Mouse (Mus musculus): ENCODE results near the gene Rpl37. TPM values are rescaled to one million over a fixed set of nuclear protein-coding genes. Genes with fewer than 3 reads are reported as not detected.

Gene Rpl37
- polyA plus RNA-seq, 1 experiment from 2014 or later = 410 TPM

DNA sequence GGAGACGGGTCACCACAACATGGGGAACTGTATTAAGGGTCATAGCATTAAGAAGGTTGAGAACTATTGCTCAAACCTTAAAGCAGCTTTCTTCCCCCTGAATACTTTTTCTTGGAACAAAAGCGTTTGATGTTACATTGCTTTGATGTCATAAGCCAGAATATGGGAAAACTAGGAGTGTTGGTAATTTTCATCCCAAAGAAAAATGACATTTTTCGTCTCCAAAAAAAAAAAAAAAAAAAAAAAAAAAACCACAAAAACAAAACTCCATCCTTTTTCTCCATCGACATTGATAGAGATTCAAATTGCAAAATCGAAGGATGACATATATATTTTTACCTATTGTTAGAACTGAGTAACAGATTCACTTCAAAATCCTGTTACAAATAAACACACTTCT lies 26.3 kb downstream of the Rpl37 start:
- ATAC-seq = no peak
- Histone ChIP-seq H3K4me3 (replicated peaks) (no peak overlapping the region), H3K9me3 (no peaks in the 10 kb centered on the region), H3K4me1 (replicated peaks) (peaks cover 14% of the 10 kb centered on the region), H3K9ac (replicated peaks) (no peak overlapping the region), H3K4me2 (replicated peaks) (no peak overlapping the region), H3K27me3 (no peaks in the 10 kb centered on the region), H3K27ac (no peak overlapping the region), H3K36me3 (no peaks in the 10 kb centered on the region)
- 73% methylated on average over 5 of the region's 5 CpGs for WGBS

DNA sequence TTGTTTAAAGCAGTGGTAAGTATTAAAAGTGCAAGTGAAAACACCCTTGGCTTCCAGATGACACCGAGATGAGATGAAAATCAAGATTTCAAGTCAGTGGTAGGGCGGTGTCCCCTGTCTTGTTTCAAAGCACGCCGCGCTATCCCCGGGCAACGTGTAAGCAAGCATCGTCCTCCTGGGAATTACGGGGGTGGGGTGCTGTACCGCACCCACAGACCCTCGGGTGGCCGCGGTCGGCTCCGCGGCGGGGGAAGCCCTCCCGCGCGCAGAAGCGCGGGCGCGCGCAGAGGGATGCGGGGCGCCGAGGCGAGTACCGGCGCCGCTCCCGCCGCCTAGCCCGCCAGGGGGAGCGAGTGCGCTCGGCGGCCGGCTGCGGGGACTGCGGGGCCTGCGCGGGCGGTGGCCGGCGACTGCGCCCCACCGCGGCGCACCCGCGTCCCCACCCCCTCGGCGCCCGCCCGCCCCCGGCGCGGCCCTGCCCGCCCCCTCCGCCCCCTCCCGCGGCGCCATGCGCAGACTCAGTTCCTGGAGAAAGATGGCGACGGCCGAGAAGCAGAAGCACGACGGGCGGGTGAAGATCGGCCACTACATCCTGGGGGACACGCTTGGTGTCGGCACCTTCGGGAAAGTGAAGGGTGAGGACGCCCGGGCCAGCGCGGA lies 27.0 kb downstream of the Rpl37 start, which contains the start of gene Prkaa1:
TSS of gene Prkaa1 (plus strand) at position 501 of the 660 bp plus-strand sequence.
- Histone ChIP-seq H3K4me3 (replicated peaks) (peak within 1 kb of the TSS; percentile 84), H3K27ac (peak within 1 kb of the TSS; percentile 92), H3K9ac (replicated peaks) (peak within 1 kb of the TSS; percentile 92), H3K36me3 (no peaks in the 10 kb centered on the region), H3K4me1 (replicated peaks) (peaks cover 14% of the 10 kb centered on the region), H3K4me2 (replicated peaks) (peak within 1 kb of the TSS; percentile 68), H3K27me3 (no peaks in the 10 kb centered on the region), H3K9me3 (no peaks in the 10 kb centered on the region)
- WGBS = 0% methylated on average over 65 of the region's 80 CpGs
- ATAC-seq = peak; percentile 94

DNA sequence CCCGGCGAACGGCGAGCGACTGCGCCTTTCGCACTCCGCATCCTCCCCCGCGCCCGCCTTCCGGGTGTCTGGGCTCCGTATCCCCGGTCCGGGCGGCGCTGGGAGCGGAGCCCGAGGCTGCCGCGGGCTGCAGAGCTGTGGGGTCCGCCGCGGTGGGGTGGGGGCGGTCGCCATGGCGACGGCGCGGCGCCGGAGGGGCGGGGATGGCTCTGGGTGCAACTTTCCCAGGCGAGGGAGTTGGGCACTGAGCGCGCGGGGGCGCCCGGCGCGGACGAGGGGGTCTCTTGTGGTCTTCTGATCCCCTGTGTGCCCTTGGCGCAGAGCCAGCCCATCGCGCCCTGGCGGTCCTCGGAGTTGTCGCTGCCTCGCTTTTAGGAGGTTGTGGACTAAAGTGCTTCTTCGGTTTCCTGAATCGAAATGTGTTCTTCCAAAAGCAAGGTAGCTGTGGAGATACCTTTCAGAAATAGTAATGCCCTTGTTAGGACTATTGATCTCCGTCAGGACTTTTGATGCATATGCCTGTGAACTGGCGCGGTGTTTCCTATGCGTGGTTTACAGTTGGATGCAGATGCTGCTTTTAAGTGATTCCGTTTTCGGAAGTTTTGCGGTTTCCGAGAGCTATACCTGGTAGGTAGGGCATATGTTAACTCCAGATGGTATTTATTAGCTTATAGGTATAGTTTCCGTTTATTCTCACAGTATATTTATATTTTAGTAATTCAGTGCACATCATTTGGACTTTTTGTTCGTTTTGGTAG lies 27.8 kb downstream of the Rpl37 start:
- ATAC-seq = peak; percentile 95
- H3K36me3 ChIP-seq = no peaks in the 10 kb centered on the region
- peaks cover 14% of the 10 kb centered on the region for H3K4me1 ChIP-seq (replicated peaks)
- peak overlapping the region; percentile 68 for H3K4me2 ChIP-seq (replicated peaks)
- H3K27me3 ChIP-seq = no peaks in the 10 kb centered on the region
- H3K9ac ChIP-seq (replicated peaks) = peak overlapping the region; percentile 92
- 1% methylated on average over 59 of the region's 61 CpGs for WGBS
- peak overlapping the region; percentile 92 for H3K27ac ChIP-seq
- no peaks in the 10 kb centered on the region for H3K9me3 ChIP-seq
- H3K4me3 ChIP-seq (replicated peaks) = peak overlapping the region; percentile 84

DNA sequence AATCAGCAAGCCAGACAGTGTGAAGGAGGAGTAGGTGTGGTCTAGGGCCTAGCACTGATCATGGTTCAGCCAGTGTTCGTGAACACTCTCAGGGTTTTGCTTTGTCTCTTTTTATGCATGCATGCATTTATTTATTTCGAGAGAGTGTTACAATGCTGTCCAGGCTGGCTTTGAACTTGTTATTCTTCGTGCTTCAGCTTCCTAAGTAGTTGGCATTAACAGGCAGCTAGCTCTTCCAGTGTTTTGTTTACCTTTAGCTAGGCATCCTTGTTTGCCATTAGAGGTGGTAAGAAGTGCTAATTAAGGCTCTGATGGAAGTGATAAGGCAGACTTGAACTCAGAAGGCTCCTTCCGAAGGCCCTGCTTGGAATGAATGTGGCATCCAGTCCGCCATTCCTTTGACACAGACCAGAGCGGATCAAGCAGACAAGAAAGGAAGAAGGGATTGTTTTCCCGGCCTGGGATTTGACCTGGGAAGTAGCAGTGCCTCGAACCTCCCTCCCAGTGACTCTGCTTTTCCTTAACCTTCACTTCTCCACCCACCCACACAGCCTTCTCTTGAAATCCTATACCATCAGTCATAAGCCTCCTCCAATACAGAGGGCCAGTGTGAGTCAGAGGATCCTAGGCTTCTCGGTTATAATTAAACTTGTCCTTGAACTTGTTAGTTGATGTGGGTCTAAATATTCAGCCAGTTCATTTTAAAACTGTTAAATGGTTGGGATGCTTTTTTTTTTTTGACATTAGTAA lies 28.9 kb downstream of the Rpl37 start:
- Histone ChIP-seq H3K9me3 (no peaks in the 10 kb centered on the region), H3K27me3 (no peaks in the 10 kb centered on the region), H3K4me2 (replicated peaks) (peak overlapping the region; percentile 68), H3K9ac (replicated peaks) (peak overlapping the region; percentile 11; the same call in 1 of the 2 replicates), H3K27ac (no peak overlapping the region), H3K4me3 (replicated peaks) (peak overlapping the region; percentile 84), H3K4me1 (replicated peaks) (peaks cover 14% of the 10 kb centered on the region), H3K36me3 (no peaks in the 10 kb centered on the region)
- ATAC-seq = no peak
- 42% methylated on average over 9 of the region's 9 CpGs for WGBS

DNA sequence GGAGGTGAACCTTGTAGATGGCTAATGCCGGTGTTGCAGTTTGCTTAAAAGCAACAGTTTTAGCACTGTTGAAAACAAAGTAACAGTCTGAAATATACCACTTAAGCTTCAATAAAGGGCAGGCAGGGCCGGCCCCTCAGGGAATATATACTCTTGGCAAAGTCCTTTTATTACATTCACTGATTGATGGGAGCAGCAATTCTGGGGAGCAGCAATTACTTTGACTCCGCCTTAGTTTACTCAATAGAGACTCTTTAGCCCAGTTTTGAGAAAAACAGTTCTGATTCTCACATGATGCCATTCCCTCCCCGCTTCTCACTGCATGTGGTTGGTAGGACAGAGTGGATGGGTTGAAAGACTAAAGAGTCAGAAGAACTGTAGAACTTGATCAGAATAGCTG lies 32.7 kb downstream of the Rpl37 start:
- no peak overlapping the region for H3K9ac ChIP-seq (replicated peaks)
- H3K4me3 ChIP-seq (replicated peaks) = no peak overlapping the region
- no peaks in the 10 kb centered on the region for H3K36me3 ChIP-seq
- WGBS = 88% methylated on average over 4 of the region's 4 CpGs
- H3K27me3 ChIP-seq = no peaks in the 10 kb centered on the region
- H3K4me1 ChIP-seq (replicated peaks) = peaks cover 14% of the 10 kb centered on the region
- H3K9me3 ChIP-seq = no peaks in the 10 kb centered on the region
- no peak overlapping the region for H3K27ac ChIP-seq
- no peak for ATAC-seq
- H3K4me2 ChIP-seq (replicated peaks) = no peak overlapping the region

DNA sequence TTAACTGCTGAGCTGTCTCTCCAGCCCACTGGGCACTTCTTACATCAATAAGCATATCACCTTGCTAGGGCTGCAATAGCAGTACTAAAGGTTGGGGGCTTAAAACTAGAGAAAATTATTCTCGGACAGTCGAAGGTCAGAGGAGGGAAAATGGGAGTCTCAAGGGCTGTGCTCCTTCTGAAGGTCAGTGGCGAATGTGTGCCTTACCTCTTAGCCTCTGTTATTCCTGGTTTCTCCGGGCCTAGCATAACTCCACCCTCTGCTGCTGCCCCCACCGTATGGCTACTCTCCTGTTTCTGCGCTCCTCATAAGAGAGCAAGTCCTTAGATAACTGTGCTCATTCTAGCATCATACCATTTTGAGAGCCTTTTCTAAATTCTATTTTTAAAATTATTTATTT lies 35.7 kb downstream of the Rpl37 start:
- no peak overlapping the region for H3K9ac ChIP-seq (replicated peaks)
- 95% methylated on average over 6 of the region's 6 CpGs for WGBS

DNA sequence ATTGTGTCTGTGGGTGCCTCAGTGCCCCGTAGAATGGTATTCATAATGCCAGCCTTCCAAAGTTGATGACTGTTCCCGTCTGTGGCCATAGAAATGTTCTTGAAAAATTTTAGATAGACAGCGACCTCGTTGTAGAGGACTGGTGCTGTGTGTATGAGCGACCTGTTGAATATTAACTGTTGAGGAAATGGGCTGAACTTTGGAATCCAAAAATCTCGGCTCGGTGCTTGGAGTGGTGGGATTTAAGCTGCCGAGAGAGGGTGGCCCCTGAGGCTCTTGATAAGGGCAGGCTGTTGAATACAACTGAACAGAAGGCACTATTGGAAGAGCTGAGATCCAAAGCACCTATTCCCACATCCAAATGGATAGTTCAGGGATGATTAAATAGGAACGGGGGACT lies 38.2 kb downstream of the Rpl37 start:
- H3K9ac ChIP-seq (replicated peaks) = no peak overlapping the region
- no peaks in the 10 kb centered on the region for H3K27me3 ChIP-seq
- no peaks in the 10 kb centered on the region for H3K9me3 ChIP-seq
- H3K4me2 ChIP-seq (replicated peaks) = no peak overlapping the region
- ATAC-seq = no peak
- no peaks in the 10 kb centered on the region for H3K36me3 ChIP-seq
- H3K27ac ChIP-seq = no peak overlapping the region
- no peak overlapping the region for H3K4me3 ChIP-seq (replicated peaks)
- peaks cover 10% of the 10 kb centered on the region for H3K4me1 ChIP-seq (replicated peaks)
- WGBS = 88% methylated on average over 9 of the region's 9 CpGs

More for the DNA sequence above, 35.7 kb downstream of the Rpl37 start:
- H3K4me3 ChIP-seq (replicated peaks) = no peak overlapping the region
- H3K9me3 ChIP-seq = no peaks in the 10 kb centered on the region
- ATAC-seq = no peak
- no peak overlapping the region for H3K4me2 ChIP-seq (replicated peaks)
- peaks cover 10% of the 10 kb centered on the region for H3K4me1 ChIP-seq (replicated peaks)
- H3K27ac ChIP-seq = no peak overlapping the region
- no peaks in the 10 kb centered on the region for H3K27me3 ChIP-seq
- no peaks in the 10 kb centered on the region for H3K36me3 ChIP-seq

DNA sequence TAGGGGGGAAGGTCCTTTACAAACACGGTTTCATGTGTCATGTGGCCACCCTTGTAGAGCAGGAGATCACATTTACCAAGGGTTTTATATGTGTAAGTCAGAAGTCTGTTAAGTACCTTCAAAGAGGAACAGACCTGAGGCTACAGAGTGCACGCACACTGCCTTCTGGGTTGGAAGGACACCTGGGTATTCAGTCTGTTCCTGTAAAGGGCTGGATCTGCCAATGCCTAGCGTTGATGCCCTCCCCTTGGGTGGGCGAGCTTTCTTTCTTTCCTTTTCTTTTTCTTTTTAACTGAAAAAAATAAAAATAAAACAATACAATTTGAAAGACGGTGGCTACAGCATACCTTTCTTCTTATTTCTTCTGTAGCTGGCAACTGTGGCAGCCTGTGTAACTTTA lies 38.6 kb downstream of the Rpl37 start:
- Histone ChIP-seq H3K4me2 (replicated peaks) (no peak overlapping the region), H3K9me3 (no peaks in the 10 kb centered on the region), H3K9ac (replicated peaks) (no peak overlapping the region), H3K4me1 (replicated peaks) (peaks cover 10% of the 10 kb centered on the region), H3K36me3 (no peaks in the 10 kb centered on the region), H3K4me3 (replicated peaks) (no peak overlapping the region), H3K27ac (no peak overlapping the region), H3K27me3 (no peaks in the 10 kb centered on the region)
- WGBS = 66% methylated on average over 5 of the region's 5 CpGs
- no peak for ATAC-seq

DNA sequence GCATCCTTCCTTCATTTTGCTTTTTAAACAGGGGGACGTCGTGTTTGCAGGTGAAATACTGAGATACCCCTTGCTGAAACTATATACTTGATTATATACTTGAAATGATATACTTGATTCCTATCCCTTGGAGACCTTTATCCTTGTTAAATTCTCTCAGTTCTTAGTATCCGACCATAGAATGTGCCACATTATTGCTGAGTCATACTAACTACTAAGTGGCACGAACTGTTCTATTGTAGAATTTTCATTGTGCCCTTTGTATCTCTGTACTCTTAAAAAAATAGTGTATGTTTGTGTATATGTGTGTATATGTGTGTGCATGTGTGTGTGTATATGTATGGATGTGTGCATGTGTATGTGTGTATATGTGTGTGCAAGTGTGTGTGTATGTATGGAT lies 39.9 kb downstream of the Rpl37 start:
- WGBS = 87% methylated on average over 4 of the region's 4 CpGs
- no peak overlapping the region for H3K4me3 ChIP-seq (replicated peaks)
- no peak for ATAC-seq
- H3K9ac ChIP-seq (replicated peaks) = no peak overlapping the region
- peaks cover 6% of the 10 kb centered on the region; the same call in 1 of the 2 replicates for H3K36me3 ChIP-seq
- no peaks in the 10 kb centered on the region for H3K9me3 ChIP-seq
- H3K27me3 ChIP-seq = no peaks in the 10 kb centered on the region
- no peak overlapping the region for H3K27ac ChIP-seq
- no peak overlapping the region for H3K4me2 ChIP-seq (replicated peaks)
- H3K4me1 ChIP-seq (replicated peaks) = peaks cover 10% of the 10 kb centered on the region

DNA sequence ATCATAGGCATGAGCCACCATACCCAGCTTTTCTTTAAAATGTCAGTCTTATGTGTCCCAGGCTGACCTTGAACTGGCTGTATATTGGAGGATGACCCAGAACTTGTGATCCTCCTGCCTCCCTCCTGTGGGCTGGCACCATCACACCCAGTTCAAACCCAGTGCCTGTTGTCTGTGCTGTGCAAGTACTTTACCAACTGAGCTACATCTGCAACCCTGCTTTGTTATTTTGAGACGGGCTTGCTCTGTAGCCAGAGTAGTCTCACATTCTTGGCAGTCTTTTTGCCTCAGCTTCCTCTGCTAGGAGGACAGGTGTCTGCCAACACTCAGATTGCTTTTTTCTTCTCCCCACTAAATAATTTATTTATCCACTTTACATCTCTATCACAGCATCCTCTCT lies 40.9 kb downstream of the Rpl37 start:
- ATAC-seq = no peak
- 81% methylated on average over 1 of the region's 1 CpGs for WGBS
- no peak overlapping the region for H3K27ac ChIP-seq
- no peak overlapping the region for H3K4me2 ChIP-seq (replicated peaks)
- peaks cover 12% of the 10 kb centered on the region for H3K36me3 ChIP-seq
- no peaks in the 10 kb centered on the region for H3K27me3 ChIP-seq
- no peak overlapping the region for H3K9ac ChIP-seq (replicated peaks)
- H3K4me1 ChIP-seq (replicated peaks) = peaks cover 10% of the 10 kb centered on the region
- no peaks in the 10 kb centered on the region for H3K9me3 ChIP-seq
- no peak overlapping the region for H3K4me3 ChIP-seq (replicated peaks)

DNA sequence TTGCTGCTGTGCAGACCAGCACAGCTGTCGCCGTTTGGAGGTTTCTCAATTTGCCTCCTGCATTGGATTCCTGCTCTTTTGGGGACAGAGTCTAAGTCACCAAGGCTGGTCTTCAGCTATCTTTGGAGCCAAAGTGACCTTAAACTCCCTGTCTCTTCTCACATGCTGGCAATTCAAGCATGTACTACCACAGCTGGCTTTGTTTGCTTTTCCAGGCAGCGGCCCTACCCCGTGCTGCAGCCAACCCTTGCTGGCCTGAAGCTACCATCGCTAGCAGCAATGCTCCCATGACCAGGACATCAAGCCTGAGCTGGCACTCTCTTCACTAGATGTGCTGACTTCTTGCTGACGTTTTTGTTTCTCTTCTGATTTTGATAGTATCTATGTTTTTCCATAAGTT lies 42.4 kb downstream of the Rpl37 start:
- Histone ChIP-seq H3K4me1 (replicated peaks) (peaks cover 10% of the 10 kb centered on the region), H3K4me3 (replicated peaks) (no peak overlapping the region), H3K9me3 (no peaks in the 10 kb centered on the region), H3K9ac (replicated peaks) (no peak overlapping the region), H3K27ac (no peak overlapping the region), H3K4me2 (replicated peaks) (no peak overlapping the region), H3K36me3 (peaks cover 25% of the 10 kb centered on the region), H3K27me3 (no peaks in the 10 kb centered on the region)
- no peak for ATAC-seq
- WGBS = 86% methylated on average over 6 of the region's 6 CpGs
